Mouse (Mus musculus): Measurements from ENCODE around the gene Hormad2.

Gene Hormad2

GRCm38 (mm10) chr11:4342027-4342426 lies 98.9 kb downstream of the Hormad2 start:
- no peak for DNase-seq (ENCODE audit: low read depth in 2 of 2, low spot score in 2 of 2)

GRCm38 (mm10) chr11:4340109-4340779 lies 100.7 kb downstream of the Hormad2 start:
- no peak for DNase-seq (ENCODE audit: low read depth in 2 of 2, low spot score in 2 of 2)

- DNase-seq (ENCODE audit: low read depth in 2 of 2, low spot score in 2 of 2), result no peak
Observed at GRCm38 (mm10) chr11:4339275-4339674, 101.6 kb downstream of the Hormad2 start.

- DNase-seq (ENCODE audit: low read depth in 2 of 2, low spot score in 2 of 2), result no peak
Observed at GRCm38 (mm10) chr11:4336693-4337283, 104.1 kb downstream of the Hormad2 start.

GRCm38 (mm10) chr11:4335810-4336692 lies 104.9 kb downstream of the Hormad2 start:
- DNase-seq (ENCODE audit: low read depth in 2 of 2, low spot score in 2 of 2), result no peak

GRCm38 (mm10) chr11:4332961-4333360 lies 107.9 kb downstream of the Hormad2 start:
- no peak for DNase-seq (ENCODE audit: low read depth in 2 of 2, low spot score in 2 of 2)

GRCm38 (mm10) chr11:4328188-4328587 lies 112.7 kb downstream of the Hormad2 start:
- no peak for DNase-seq (ENCODE audit: low read depth in 2 of 2, low spot score in 2 of 2)

GRCm38 (mm10) chr11:4323481-4323880 lies 117.4 kb downstream of the Hormad2 start:
- no peak for DNase-seq (ENCODE audit: low read depth in 2 of 2, low spot score in 2 of 2)

- no peak for DNase-seq (ENCODE audit: low read depth in 2 of 2, low spot score in 2 of 2)
Observed at GRCm38 (mm10) chr11:4322943-4323342, 118.0 kb downstream of the Hormad2 start.

- DNase-seq (ENCODE audit: low read depth in 2 of 2, low spot score in 2 of 2), result no peak
Observed at GRCm38 (mm10) chr11:4320876-4321275, 120.0 kb downstream of the Hormad2 start.

- no peak for DNase-seq (ENCODE audit: low read depth in 2 of 2, low spot score in 2 of 2)
Observed at GRCm38 (mm10) chr11:4319212-4319955, 121.5 kb downstream of the Hormad2 start.

- no peak for DNase-seq (ENCODE audit: low read depth in 2 of 2, low spot score in 2 of 2)
Observed at GRCm38 (mm10) chr11:4318011-4318410, 122.9 kb downstream of the Hormad2 start.

GRCm38 (mm10) chr11:4317287-4317686 lies 123.6 kb downstream of the Hormad2 start:
- no peak for DNase-seq (ENCODE audit: low read depth in 2 of 2, low spot score in 2 of 2)

- no peak for DNase-seq (ENCODE audit: low read depth in 2 of 2, low spot score in 2 of 2)
Observed at GRCm38 (mm10) chr11:4312180-4312579, 128.7 kb downstream of the Hormad2 start.

- DNase-seq (ENCODE audit: low read depth in 2 of 2, low spot score in 2 of 2), result no peak
Observed at GRCm38 (mm10) chr11:4310324-4310723, 130.6 kb downstream of the Hormad2 start.

GRCm38 (mm10) chr11:4309613-4310012 lies 131.3 kb downstream of the Hormad2 start:
- DNase-seq (ENCODE audit: low read depth in 2 of 2, low spot score in 2 of 2), result no peak

GRCm38 (mm10) chr11:4308514-4309450 lies 132.1 kb downstream of the Hormad2 start:
- no peak for DNase-seq (ENCODE audit: low read depth in 2 of 2, low spot score in 2 of 2)

- DNase-seq (ENCODE audit: low read depth in 2 of 2, low spot score in 2 of 2), result no peak
Observed at GRCm38 (mm10) chr11:4308060-4308513, 132.8 kb downstream of the Hormad2 start.

GRCm38 (mm10) chr11:4306086-4306485 lies 134.8 kb downstream of the Hormad2 start:
- DNase-seq (ENCODE audit: low read depth in 2 of 2, low spot score in 2 of 2), result no peak

- DNase-seq (ENCODE audit: low read depth in 2 of 2, low spot score in 2 of 2), result no peak
Observed at GRCm38 (mm10) chr11:4305090-4305489, 135.8 kb downstream of the Hormad2 start.
